Mouse (Mus musculus) limb, embryonic 14.5 days (tissue): Measurements from ENCODE around the gene Trib2. TPM values are rescaled to one million over a fixed set of nuclear protein-coding genes. Genes with fewer than 3 reads are reported as not detected.
A peak's percentile ranks its signal among the peaks of the same experiment; 100 is the strongest.

Experiments used
- ATAC-seq: fragments of 200-750 bp; cut with Nextera tagmentation; 2 replicates; pipeline ENCODE4 v1.8.0; 2017; ENCODE audit warnings: low read depth, moderate number of reproducible peaks, moderate TSS enrichment; ENCODE audit not compliant: low FRiP score
- DNase-seq: peaks from one replicate; pipeline ENCODE4 v3.0.0-alpha.2; 2015; ENCODE audit warnings: low spot score
- H3K27ac ChIP-seq: fragments of 300-500 bp; sonication (generic); replicated peaks from 2 replicates; pipeline ENCODE4 v1.5.1; 2014; ENCODE audit warnings: low read depth, mild to moderate bottlenecking, low read length, moderate library complexity, mixed read lengths
- H3K27me3 ChIP-seq: fragments of 300-500 bp; sonication (generic); 2 replicates; pipeline ENCODE4 v1.6.1; 2014; ENCODE audit warnings: low read length, mixed read lengths; ENCODE audit not compliant: control insufficient read depth, insufficient read depth
- H3K36me3 ChIP-seq: fragments of 300-500 bp; sonication (generic); 2 replicates; pipeline ENCODE4 v1.6.1; 2014; ENCODE audit warnings: mild to moderate bottlenecking, low read length, moderate library complexity, mixed read lengths; ENCODE audit not compliant: control insufficient read depth, insufficient read depth
- H3K4me1 ChIP-seq: fragments of 300-500 bp; sonication (generic); 2 replicates; pipeline ENCODE4 v1.6.1; 2014; ENCODE audit warnings: antibody characterized with exemption, low read length, mixed read lengths; ENCODE audit not compliant: control insufficient read depth, insufficient read depth
- H3K4me2 ChIP-seq: fragments of 300-500 bp; sonication (generic); replicated peaks from 2 replicates; pipeline ENCODE4 v1.6.1; 2014; ENCODE audit warnings: low read depth, mild to moderate bottlenecking, low read length, moderate library complexity; ENCODE audit not compliant: severe bottlenecking
- H3K4me3 ChIP-seq: fragments of 300-500 bp; sonication (generic); replicated peaks from 2 replicates; pipeline ENCODE4 v1.5.1; 2014; ENCODE audit warnings: low read length
- H3K9ac ChIP-seq: fragments of 300-500 bp; sonication (generic); 2 replicates; pipeline ENCODE4 v1.6.1; 2014; ENCODE audit warnings: mild to moderate bottlenecking, low read depth, low read length, moderate library complexity; ENCODE audit not compliant: severe bottlenecking
- H3K9me3 ChIP-seq: fragments of 300-500 bp; sonication (generic); 2 replicates; pipeline ENCODE4 v1.6.1; 2016; ENCODE audit warnings: low read length; ENCODE audit not compliant: control insufficient read depth
- POLR2A ChIP-seq: fragments of 200-500 bp; IDR thresholded peaks from 2 replicates; pipeline ENCODE4 v1.8.0; 2012; ENCODE audit warnings: inconsistent platforms, mild to moderate bottlenecking, moderate library complexity, borderline replicate concordance; ENCODE audit not compliant: insufficient read depth, insufficient read length; ENCODE audit errors: extremely low read depth
- WGBS: fragments of 180-500 bp; shearing (Covaris S2); extraction: QIAGEN DNeasy Blood & Tissue Kit; methylation state at CpG from one replicate; pipeline ENCODE4 v1.1.7; 2014; 5-methylcytosine and 5-hydroxymethylcytosine counted together
- polyA plus RNA-seq, 2 experiments: library from polyadenylated mRNA; depleted of rRNA in 1 of 2; stranded (reverse) in 1 of 2; unstranded in 1 of 2; fragments of >200 nt; fragmentation: Nextera tagmentation in 1 of 2; extraction: Ambion mirVana in 1 of 2; gene quantifications; 2 replicates each; pipeline versions ENCODE4 v1.2.1 to v1.2.3; 2012 to 2014

Trib2 gene
- polyA plus RNA-seq, 2 experiments, result 44.7 to 64.2 TPM

DNA sequence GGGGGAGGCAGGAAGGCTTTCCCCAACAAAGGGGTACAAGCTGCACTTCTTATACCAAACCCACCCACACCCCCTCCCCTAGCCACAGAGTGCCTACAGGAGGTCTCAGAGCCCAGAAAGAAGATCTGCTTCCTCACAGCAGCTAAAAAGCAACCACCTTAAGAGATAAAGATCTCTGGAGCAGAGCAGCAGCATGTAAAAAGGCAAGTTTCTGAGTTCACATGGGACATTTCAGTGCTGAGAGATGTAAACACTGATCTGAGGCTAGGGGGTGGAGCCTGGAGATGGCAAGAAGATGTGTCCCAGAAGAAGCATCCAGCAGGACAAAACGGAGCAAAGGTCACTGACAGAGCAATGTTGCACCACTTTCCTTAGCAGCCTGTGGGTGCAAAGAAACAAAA lies 11.8 kb downstream of the Trib2 start:
- ATAC-seq (no peak), DNase-seq (no peak)
- WGBS, result 42% methylated on average over 1 of the region's 1 CpGs
- Histone ChIP-seq H3K9ac (no peak overlapping the region), H3K27ac (no peak overlapping the region), H3K9me3 (no peaks in the 10 kb centered on the region), H3K27me3 (no peaks in the 10 kb centered on the region), H3K4me1 (peaks cover 12% of the 10 kb centered on the region), H3K36me3 (peaks cover 96% of the 10 kb centered on the region), H3K4me2 (no peak overlapping the region), H3K4me3 (no peak overlapping the region)
- TF ChIP-seq POLR2A, result no peak

GRCm38 (mm10) chr12:15803936-15804438 lies 12.7 kb downstream of the Trib2 start:
- H3K4me3 ChIP-seq, result no peak overlapping the region
- H3K36me3 ChIP-seq, result peaks cover 95% of the 10 kb centered on the region
- TF ChIP-seq POLR2A, result no peak
- DNase-seq, result no peak
- H3K4me1 ChIP-seq, result 0 out of 2 replicates have a peak, but pooled peaks cover 9% of the 10 kb centered on the region
- WGBS, result 77% methylated on average over 5 of the region's 5 CpGs
- H3K27me3 ChIP-seq, result no peaks in the 10 kb centered on the region
- H3K9ac ChIP-seq, result no peak overlapping the region
- no peaks in the 10 kb centered on the region for H3K9me3 ChIP-seq
- no peak overlapping the region for H3K4me2 ChIP-seq
- no peak for ATAC-seq
- no peak overlapping the region for H3K27ac ChIP-seq

- no peak for TF ChIP-seq POLR2A
- no peak for ATAC-seq
Observed at GRCm38 (mm10) chr12:15801571-15801930, 15.2 kb downstream of the Trib2 start.

DNA sequence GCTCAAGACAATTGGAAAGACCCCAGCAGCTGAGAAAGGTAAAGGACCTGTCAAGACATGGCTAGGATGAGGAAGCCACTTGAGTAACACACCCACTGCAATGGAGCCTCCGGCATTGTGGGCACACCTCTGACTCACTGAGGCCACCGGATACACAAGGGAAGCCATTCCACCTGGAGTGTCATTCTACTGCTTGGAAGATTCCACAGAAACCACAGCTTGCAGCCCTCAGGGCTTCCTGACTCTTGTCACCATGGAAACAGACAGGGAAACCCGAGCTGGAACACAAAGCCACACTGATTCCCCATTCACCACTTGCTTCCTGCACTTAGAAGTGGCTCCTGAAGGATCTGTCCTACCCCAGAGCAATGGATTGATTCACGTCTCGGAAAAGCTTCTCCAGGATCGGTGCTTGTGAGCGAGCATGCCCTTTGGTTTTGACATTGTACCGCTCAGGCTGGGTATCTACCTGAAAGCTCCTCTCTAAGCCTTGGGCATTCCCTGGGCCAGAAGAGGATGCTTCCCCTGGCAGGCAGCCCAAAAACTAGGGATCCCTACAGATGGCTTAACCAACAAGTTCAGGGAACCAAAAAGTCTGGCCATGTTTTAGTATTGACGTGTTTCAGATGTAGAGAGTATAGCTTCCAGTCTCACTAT lies 15.7 kb downstream of the Trib2 start:
- DNase-seq (peak; percentile 35), ATAC-seq (peak; percentile 42; the same call in 1 of the 2 replicates)
- no peak overlapping the region for H3K9ac ChIP-seq
- no peak overlapping the region for H3K4me3 ChIP-seq
- peaks cover 95% of the 10 kb centered on the region for H3K36me3 ChIP-seq
- 0 out of 2 replicates have a peak, but pooled peaks cover 9% of the 10 kb centered on the region for H3K4me1 ChIP-seq
- no peaks in the 10 kb centered on the region for H3K27me3 ChIP-seq
- no peak overlapping the region for H3K27ac ChIP-seq
- no peak overlapping the region for H3K4me2 ChIP-seq
- WGBS, result 59% methylated on average over 9 of the region's 9 CpGs
- no peak for TF ChIP-seq POLR2A
- H3K9me3 ChIP-seq, result no peaks in the 10 kb centered on the region

More at GRCm38 (mm10) chr12:15801571-15801930, 15.2 kb downstream of the Trib2 start:
- Histone ChIP-seq H3K27me3 (no peaks in the 10 kb centered on the region), H3K4me1 (0 out of 2 replicates have a peak, but pooled peaks cover 9% of the 10 kb centered on the region), H3K4me2 (no peak overlapping the region), H3K27ac (no peak overlapping the region), H3K36me3 (peaks cover 97% of the 10 kb centered on the region), H3K9me3 (no peaks in the 10 kb centered on the region), H3K9ac (no peak overlapping the region), H3K4me3 (no peak overlapping the region)
- DNase-seq, result no peak
- 90% methylated on average over 4 of the region's 4 CpGs for WGBS

DNA sequence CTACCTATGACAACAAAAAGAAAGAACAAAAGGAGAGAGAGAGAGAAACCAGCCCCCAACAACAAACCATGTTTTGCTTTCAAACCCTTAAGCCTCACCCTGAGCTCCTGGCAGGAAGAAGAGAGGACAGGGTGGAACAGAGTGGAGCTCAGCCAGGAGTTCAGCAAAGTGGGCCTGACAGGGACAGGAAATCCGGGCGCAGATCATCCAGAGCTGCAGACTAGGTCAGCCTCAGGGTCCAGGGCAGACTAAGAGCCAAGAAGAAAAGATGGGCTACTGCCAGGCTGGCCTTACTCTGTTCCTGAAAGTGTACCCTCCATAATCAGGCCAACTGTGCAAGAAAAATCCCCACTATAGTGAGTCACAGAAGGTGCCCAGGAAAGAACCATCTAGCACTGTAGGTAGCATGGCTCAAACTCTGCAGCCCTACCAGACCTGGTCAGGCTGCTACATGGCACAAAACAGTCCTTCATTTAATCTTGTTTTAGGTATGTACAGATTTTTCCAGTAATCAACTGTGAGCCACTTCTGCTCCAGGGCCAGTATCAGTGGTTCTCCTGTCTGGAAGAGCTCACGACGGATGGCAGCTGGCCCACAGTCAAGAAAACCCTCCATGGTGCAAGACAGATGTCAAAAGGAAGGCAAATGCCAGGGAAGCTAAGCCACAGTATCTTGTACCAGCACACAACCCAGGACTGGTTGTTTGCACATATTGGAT lies 16.4 kb downstream of the Trib2 start:
- TF ChIP-seq POLR2A, result no peak
- no peak overlapping the region for H3K4me3 ChIP-seq
- H3K4me1 ChIP-seq, result 0 out of 2 replicates have a peak, but pooled peaks cover 9% of the 10 kb centered on the region
- no peak overlapping the region for H3K27ac ChIP-seq
- H3K27me3 ChIP-seq, result no peaks in the 10 kb centered on the region
- H3K9me3 ChIP-seq, result no peaks in the 10 kb centered on the region
- ATAC-seq (no peak), DNase-seq (no peak)
- 84% methylated on average over 4 of the region's 4 CpGs for WGBS
- H3K36me3 ChIP-seq, result peaks cover 90% of the 10 kb centered on the region
- H3K9ac ChIP-seq, result no peak overlapping the region
- no peak overlapping the region for H3K4me2 ChIP-seq
